Mouse (Mus musculus) liver, embryonic 14.5 days (tissue): ENCODE results near the gene Gm37240.

ENCODE experiments used
- CTCF ChIP-seq: IDR thresholded peaks from 2 replicates; pipeline ENCODE4 v1.5.1; 2016; ENCODE audit warnings: antibody characterized with exemption, low read depth, control low read depth
- EP300 ChIP-seq: IDR thresholded peaks from 2 replicates; pipeline ENCODE4 v1.6.1; 2016; ENCODE audit warnings: antibody characterized with exemption, low read depth

DNA sequence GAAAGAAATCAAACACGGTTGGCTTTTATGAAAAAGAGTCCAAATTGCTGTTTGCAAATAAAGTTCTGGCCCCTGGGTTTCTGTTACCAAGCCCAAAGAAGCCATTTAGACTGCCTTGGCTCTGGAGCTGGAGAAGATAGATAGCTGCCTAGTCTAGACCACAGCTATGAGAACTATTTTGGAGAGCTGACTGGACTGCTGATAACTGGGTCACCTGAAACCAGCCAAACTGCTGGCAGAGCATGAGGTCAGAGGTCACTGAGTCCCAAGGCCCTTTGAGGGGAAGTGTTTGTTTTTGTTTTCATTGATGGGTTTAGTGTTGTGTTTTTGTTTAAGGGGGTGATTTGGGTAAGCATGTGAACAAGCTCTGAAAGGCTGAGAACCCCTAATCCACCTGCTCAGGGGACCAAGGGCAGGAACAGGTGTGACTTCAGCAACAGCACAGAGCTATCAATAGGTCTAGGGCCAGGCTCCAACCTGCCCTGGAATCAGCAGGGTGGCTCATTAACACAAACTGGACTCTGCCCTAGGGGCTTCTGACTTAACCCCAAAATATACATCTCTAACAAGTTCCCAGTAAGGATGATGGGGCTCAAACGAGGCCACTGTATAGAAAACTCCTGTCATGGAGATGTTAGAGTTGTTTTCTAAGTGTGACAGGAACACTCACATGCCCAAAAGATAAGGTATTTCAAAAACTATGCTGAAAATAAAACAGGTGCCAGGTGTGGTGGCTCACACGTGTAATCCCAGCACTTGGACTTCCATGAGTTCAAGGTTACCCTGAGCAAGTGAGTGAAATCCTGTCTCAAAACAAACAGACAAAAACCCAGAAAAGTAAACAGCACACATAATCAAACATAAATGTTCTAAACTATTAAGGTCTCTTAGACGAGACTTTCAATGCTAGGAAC lies 74.0 kb downstream of the Gm37240 start:
- TF ChIP-seq EP300 (no peak), CTCF (no peak)
